Mouse (Mus musculus): ENCODE measurements around the gene Golga4.

The Golga4 gene

DNA sequence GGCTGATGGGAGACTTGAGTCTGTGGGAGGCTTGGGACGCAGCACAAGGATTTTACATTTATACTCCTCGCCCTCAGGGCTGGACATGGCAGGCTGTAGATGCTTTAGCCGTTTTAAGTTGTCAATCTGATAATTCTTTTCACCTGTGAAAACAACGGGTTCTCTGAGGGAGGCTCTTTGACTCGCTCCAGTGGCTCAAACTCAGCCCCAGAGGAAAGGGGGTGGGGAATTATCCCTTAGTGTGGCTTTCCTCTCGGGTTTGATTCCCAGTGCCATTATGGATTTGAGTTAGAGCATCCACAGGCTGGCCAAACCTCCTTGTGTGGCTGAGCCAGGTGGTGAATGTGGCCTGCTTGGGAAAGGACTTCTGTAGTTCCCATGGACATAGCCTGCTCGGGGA, 118.1 kb downstream of the Golga4 start:
- DNase-seq (ENCODE audit: low spot score in 2 of 2), result no peak

DNA sequence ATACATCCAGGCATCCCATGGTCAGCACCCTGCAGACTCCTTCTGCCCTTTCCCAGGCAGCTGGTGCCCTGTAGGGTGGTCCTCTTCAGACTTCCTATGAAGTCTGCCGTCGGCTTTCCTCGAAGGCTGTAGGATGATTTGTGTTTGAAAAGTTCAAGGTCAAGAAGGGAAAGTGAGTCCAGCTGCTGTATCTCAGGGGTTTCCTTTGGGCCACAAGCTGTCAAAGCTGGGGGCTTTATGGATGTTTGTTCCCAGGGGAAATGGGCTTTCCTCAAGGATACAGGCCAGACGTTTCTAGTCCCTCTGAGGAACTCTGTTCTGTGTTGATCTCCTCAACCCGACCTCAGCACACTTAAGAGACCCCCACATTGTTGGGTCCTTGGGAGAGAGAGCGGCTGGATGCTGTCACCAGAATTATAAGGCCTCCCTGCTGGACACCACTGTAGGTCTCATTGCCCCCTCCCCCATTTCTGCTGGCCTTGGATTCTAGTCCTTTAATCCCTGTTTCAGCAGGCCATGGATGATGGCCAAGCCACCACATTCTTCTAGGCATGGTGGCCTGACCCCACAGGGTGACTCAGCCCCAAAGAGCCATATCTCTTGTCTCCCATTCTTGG, 123.8 kb downstream of the Golga4 start:
- DNase-seq (ENCODE audit: low spot score in 2 of 2), result no peak
